Mouse (Mus musculus) gastrocnemius, adult 18-20 months (tissue): ENCODE data around the gene Slc6a5. TPM values are rescaled to one million over a fixed set of nuclear protein-coding genes. Genes with fewer than 3 reads are reported as not detected.
A peak's percentile ranks its signal among the peaks of the same experiment; 100 is the strongest.

Experiments
- DNase-seq: peaks from one replicate; pipeline ENCODE4 v3.0.0; 2021; ENCODE audit warnings: low spot score
- long read RNA-seq, 2 experiments: library from polyadenylated mRNA; stranded (forward); transcript quantifications; one replicate each; pipeline ENCODE4 v2.0.0; 2021
- total RNA-seq, 2 experiments: library from RNA; stranded (reverse); gene quantifications; 2 replicates each; pipeline ENCODE4 v1.2.3; 2021

The Slc6a5 gene
- total RNA-seq = not detected
- long read RNA-seq, experiment 1 = 0 reads
- long read RNA-seq, experiment 2 = 0 reads

DNA sequence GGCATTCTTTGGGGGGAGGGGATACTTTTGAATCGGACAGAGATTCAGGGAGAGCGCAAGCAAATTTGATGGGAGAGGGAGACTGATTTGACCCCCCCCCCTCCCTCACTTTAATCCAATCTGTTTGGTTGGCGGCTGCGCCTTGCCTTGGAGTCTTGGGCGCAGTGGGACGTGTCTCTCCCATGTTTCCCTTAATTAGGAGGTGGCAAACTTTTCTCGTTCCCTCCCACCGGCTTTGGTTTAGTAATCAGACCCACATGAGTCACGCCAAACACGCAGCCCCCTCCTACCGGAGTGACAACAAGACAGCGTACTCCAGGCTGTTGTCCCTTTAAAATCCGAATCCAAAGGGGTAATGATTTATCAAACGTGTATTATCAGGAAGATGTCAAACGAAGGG is at the start of gene Slc6a5:
Slc6a5 (plus strand) TSS at position 297 of the 400 bp plus-strand sequence.
- no peak for DNase-seq

DNA sequence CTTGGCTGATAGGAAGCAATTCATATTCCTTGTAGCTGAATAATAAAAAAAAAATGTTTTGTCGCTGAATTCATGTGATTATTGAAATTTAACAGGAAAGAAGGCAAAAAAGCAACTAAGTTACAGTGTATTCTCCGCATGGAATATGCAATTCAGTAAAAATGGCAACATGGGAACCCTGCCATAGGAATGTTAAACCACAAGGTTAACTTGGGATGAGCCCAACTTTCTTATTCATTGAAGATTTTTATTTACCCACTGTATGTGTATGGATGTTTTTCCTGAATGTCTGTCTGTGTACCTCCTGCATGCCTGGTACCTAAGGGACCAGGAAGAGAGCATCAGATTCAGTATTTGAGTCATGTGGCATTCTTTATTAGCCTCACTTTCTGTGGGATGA is 48.8 kb upstream of the Slc6a5 start:
- no peak for DNase-seq

DNA sequence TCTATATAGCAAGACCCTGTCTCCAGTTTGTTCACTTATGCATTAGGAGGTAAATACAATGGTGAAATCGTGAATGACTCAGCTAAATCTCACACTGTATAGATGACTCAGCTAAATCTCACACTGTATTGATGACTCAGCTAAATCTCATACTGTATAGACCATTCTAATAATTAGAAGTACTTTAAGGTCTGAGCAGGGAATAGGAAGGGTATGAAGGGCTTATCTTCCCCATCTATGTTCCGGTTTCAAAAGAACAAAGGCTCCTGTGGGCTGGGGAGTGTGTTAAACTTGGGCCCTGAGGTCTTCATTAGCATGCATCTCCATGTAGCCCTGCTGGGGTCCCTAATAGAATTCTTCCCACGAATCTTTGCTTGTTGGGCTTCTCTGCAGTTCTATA is 46.2 kb upstream of the Slc6a5 start:
- no peak for DNase-seq

DNA sequence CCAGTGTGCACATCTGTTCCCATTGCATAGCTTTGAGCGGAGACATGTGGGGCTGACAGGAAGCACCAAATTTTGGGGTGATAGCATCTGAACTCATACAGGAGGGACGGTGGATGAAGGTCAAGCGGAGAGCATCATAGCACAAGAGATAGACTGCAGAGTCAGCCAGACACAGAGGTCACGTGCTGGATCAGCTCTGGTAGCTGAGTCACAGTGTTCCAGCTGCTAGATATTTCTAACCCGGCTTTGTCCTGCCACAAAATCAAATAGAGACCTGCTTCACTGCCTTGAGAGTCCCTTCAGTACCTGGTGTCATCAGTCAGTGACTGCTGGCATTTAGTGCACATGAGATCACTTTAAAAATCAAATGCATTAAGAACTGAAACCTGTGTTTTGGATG is 40.3 kb upstream of the Slc6a5 start:
- no peak for DNase-seq

DNA sequence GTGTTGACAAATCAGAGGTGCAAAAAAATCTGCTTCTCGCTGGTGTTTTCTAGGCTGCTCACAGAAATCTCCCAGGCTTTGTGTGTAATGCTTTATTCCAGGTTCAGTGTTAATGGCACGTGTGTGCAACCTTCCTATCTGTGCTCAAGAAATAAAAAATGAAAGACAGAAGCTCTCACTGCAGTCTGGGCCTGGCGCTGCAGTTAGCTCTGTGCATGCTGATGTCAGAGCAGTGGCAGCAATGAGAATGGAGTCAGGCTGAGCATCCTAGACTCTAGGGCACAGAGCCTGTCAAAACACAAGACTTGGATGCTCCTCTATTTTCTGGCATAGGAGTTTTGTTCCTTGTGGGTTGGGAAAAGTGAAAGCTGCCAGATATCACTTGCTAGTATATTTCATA is 39.7 kb upstream of the Slc6a5 start:
- DNase-seq = no peak

DNA sequence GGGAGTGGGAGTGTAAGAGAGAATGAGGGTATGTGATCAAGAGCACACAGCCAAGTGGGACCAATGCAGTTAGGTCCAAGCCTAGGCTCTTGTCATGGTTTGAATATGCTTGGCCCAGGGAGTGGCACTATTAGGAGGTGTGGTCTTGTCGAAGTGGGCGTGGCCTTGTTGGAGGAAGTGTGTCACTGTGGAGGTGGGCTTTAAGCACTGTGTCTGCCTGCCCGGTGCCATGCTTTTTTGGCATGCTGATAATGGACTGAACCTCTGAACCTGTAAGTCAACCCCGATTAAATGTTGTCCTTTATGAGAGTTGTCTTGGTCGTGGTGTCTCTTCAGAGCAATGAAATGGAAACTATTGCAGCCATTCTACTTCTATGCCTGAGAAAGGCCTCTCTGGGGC is 32.6 kb upstream of the Slc6a5 start:
- DNase-seq = no peak

DNA sequence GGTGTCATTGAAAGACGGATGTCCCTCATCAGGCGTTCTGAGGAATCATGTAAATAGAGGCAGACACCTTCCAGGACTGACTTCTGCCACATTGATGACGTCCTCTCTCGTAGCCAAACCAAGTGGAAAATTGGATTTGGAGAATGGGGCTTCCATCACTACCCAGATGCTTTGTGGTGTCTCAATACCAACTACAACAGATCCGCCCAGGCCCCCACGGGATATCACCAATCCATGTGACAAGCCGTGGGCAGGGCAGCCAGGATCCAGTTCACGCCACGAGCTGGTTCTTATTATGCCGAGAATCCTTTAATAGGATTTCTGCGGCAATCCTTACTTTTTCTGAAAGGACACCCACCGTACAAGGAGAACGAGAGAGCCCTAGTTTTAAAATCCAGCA is 30.9 kb upstream of the Slc6a5 start:
- no peak for DNase-seq

DNA sequence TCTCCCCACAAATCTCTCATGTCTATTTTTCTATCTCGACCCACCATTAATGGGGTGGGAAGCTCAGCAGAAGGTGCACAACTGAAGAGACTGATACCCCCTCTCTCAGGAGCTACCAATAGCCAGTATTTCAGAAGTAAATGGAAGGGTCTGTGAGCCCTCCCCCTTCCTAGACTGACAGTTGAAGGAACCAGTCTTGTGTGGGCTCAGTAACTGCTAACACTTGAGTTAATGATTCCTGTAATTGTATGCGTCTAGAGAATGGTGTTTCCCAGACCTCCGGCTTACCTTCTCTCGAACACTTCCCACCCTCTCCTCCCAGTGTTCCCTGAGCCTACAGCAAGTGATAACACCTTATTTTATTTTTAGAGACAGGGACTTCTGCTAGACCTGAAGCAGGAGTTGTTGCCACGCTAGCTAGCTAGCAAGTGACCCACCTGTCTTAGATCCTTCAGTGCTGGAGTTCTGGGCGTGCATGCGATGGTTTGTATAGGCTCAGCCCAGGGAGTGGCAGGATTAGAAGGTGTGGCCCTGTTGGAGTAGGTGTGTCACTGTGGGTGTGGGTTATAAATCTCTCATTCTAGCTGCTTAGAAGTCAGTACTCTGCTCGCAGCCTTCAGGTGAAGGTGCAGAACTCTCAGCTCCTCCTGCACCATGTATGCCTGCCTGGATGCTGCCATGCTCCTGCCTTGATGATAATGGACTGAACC is 29.8 kb upstream of the Slc6a5 start:
- no peak for DNase-seq

DNA sequence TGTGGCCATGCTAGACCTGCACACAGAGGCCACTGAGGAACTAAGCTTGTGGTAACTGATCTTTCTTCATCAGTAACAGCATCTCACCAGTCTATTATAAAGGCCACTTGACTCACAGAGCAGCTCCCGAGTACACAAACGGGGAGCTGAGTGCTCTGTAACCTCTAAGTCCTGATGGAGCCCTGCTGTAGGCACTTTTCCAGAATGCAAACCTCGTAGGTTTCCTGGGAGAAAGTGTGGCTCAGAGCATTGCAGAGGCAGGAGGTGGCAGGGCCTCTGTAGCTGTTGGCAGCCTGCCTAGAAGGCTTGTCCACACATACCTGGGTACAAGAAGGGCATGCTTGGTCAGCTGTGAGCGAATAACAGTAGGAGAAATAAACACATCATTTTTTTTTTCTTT is 27.7 kb upstream of the Slc6a5 start:
- no peak for DNase-seq

DNA sequence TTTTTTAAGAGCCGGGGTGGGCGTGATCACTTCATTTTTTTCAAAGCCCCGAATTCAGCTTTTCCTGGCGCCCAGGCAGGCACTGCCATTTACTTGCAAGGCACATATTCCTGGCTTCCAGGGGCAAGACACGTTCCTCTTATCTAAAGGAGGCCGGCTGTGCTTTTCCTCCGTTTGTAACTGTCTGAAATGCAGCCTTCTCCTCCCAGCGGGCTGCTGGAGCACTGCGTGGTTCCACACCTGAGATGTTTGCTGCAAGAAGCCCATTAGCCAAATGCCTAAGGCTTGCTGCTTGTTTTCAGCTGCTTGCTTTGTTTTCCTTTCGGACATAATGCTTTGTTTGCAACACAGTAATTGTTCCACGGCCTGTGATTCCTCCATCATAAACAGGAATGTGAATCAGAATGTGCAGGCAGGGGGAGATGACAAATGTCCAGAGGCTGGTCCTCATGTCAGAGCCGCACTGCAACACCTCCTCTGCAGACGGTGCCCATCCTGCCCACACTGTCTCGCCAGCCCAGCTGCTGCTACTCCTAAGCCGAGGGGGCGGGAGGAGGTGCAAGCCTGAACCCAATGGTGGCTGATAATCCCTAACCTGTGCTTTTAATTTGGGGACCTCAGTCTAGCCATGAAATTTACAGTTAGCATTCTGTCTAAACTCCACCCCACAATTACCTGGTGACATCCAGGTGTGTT is 27.1 kb upstream of the Slc6a5 start:
- DNase-seq = no peak

DNA sequence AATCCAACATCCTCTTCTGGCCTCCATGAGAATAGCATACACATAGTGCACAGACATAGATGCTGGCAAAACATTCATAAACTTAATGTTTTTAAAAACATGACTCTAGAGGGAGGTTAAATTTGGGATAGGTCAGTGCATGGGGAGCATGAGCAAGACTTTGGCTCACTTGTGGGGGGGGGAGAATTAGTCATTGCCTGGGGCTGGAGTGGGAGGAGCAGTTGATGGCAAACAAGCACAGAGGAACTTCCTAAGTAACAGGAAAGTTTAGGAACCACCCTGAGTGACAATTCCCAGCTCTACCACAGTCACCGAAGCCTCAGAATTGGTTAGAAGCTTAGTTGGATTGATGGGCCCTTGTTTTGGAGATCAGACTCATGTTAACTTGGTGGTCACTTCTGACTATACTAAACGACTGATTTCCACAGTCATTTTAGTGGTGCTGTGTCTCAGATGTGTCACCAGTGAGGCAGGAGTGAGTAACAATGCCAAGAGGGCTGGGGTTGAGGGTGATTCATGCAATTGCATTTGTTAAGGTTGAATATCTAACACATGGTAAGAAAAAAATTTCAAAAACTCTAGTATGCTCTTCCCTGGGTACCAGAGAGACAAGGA is 22.1 kb upstream of the Slc6a5 start:
- peak; percentile 1 for DNase-seq

DNA sequence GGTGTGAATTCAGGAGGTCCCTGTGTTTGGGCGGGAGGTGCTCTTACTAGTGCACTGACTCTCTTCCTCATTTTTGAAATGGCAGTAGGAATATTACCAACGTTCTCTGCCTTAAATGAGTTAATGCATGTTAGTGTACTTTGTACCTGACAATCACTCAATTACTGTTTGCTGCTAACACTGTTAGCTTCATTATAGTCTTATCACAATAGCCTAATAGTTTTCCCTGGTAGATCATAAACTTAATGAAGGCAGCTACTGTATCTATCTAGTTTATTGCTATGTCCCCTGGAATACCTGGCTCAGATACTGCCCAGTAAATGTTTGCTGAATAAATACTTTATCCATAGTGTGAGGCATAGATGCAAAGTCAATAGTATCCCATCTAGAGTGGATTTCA is 15.2 kb upstream of the Slc6a5 start:
- no peak for DNase-seq

DNA sequence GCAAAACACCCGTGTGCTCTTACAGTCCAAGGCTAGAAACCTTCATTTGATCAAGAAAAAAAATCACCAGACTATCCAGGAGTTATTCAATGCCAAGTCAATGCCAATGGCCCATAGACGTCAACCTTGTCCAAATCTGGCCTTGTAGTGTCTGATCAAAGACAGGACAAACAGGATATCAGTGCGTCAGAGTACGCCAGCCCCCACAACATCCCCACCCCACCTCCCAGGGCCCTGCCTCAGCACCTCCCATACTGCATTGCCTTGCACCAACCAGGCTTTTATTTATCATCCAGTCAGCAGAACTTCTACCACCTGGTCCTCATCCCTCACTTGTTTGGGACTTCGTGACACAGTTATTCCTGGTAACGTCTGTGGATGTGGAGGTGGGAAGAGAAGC is 14.7 kb upstream of the Slc6a5 start:
- no peak for DNase-seq

DNA sequence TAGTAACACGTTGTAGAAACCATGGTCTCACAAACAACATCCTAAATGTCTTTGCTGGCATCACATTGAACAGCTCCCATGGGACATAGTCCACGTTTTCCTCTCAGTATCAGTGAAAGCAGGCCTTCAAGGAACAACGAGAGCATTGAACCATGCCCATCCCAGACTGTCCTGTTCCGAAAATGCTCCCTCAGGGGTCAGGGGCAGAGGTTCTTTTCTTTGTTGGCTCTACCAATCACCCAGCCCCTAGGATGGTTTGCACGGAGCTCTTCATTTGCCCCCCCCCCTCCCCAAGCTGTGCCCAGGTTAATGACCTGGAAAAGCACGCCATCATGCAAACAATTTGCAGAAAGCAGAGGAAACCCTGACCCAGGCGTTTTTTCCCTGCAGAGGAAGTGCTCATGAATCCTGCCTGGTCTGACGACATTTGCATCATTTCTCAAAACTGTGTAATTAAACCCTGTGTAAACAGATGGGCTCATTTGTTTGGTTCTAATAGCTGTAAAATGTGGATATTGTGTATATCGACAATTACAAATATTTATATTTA is 7.9 kb upstream of the Slc6a5 start:
- no peak for DNase-seq

DNA sequence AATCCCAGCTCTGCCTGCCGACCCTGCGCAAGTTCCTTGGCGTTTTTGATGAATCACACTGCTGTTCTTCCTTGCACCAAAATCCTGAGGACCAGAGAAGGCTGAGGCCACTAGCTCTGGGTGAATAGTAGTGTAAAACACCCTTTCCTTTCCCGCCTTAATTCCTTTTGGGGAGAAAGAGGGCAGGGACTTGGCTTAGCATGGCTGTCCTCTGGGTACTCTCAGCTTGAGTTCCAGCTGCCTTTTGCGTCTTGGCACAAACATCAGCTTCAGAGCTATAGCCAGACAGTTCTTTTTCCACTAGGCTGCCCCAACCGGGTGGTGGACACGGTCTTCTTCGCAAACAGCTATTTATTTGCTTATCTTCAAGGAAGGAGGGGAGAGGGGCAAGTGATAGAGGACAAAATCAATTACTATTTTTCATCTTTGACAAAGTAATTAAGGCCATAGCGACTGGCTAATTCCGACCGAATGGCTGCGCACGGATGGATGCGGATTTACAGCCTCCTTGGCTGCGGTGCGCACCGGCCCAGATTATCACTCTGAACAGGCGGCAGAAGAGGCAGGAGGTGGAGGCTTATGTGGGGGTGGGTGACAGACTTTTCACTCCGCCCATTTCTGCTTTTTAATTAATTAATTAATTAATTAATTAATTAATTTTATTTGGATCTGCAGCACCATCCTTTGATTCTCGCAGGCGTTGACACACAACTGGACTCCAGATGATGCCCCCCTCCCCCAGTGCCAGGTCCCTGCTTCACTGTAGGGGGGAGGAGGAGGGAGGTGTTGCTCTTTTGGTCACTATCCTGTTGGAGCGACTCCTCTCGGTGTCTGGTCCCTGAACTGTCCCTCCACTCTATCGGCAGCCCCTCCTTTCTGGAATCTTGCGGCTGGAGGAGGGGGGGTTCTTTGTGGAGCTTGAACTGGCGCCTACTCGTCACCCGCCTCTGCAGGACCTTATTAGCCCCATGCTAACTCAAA is 2.5 kb upstream of the Slc6a5 start:
- no peak for DNase-seq

DNA sequence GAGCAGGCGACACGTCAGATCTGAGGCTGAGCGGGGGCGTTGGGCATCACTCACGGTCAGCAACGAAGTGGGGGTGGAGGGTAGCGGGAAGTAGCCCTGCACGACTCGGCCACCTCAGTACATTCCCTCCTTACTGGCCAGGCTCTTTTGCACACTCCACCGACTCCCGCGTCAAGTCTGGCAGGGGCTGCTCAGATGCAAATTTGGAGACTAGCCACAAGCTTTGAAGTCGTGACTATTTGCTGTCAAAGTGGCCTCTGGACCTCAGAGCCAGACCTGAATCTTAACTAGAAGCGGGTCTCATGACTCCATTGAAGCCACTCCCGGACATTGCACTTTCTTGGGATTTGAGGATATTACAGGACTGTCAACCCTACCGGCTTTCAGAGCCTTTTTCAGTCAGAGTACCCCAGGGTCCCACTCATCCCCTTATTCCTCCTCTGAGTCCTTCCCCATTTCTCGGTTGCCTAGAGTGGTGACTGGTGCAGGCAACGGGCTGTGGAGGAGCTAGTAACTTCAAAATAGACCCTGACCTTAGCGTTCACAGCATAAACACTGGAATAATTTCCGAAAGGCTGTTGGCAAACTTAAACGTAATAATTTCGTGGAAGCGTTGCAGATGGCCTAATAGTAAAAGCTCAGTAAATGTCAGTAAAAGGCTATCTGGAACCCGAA is 1.6 kb upstream of the Slc6a5 start:
- DNase-seq = no peak

DNA sequence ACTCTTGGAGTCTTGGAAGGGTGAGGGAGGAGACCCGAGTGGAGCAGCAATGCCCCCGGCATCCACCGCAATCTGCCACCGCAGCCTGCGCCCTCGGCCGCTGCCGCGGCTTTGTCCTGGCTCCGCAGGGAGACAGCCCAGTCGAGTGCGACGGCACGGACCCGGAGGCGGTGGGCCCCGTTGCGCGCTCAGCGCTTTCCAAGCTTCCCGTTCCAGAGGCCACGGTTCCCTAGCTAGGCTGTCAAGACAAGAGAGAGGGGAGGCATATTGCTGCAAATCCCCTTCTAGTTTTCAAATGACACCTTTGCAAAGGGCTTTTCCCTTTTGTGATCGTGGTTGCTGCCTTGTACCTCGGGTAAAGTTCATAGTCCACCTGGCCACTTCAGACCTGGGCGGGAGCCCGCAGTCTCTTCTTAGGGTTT is 945 bp upstream of the Slc6a5 start:
- DNase-seq = no peak

DNA sequence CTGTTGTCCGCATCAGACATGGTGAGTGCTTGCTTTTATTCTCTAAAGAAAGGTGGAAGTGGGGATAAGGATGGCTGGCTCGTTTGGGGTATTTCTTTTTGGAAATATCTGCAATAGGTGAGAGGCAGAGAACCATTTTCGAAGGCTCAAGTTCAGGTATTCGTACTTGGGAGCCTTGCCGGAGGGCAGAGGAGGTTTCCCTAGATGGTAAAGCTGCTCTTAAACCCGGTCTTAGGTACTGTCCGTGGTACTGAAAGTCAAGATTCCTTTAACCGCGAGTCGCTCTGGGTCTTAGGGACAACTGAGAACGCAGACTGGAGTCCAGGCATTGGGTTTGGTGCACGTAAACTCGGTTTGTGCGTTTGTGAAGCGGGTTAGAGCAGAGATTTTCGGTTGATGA is 415 bp downstream of the Slc6a5 start:
- no peak for DNase-seq

DNA sequence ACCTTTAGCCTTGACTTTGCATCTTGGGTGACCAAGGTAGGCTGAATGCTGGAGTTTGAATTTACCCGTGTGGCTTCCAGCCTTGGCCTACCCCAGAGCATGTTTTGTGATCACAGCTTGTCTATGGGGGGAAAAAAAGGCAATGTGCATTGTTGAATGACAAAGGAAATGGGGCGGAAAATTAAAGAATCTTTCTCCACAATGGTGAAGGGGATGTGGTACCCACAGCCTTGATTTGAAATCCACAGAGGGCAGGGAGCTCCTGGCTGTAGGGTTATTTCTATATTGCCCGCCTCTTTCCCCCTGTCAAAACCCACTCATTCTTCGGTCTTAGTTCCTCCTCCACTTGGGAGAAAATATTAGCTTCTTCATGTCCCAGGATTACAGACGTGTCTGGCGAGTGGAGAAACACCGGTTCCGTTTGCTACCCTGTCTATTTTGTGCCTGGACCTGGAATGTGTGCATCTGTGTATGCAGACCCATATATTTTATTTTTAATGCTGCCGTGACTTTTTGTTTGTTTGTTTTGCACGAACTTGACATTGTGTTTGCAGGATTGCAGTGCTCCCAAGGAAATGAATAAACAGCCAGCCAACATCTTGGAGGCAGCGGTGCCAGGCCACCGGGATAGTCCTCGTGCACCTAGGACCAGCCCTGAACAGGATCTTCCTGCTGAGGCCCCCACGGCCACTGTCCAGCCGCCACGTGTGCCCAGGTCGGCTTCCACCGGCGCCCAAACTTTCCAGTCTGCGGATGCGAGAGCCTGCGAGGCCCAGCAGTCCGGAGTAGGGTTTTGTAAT is 1.4 kb downstream of the Slc6a5 start:
- DNase-seq = no peak

DNA sequence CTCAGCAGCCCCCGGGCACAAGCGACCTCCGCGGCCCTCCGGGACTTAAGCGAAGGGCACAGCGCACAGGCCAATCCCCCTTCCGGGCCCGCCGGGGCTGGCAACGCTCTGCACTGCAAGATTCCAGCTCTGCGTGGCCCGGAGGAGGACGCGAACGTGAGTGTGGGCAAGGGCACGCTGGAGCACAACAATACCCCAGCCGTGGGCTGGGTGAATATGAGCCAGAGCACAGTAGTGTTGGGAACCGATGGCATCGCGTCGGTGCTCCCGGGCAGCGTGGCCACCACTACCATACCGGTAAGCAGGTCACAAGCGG is 2.0 kb downstream of the Slc6a5 start:
- no peak for DNase-seq
